Mouse (Mus musculus): ENCODE data around the gene Nab2. TPM values are rescaled to one million over a fixed set of nuclear protein-coding genes. Genes with fewer than 3 reads are reported as not detected.

The Nab2 gene
- total and polyA plus RNA-seq, 2 experiments: 8.9 to 16.6 TPM

GRCm38 (mm10) chr10:127694636-127695035, 26.3 kb upstream of the Nab2 start:
- 41% methylated on average over 2 of the region's 2 CpGs for WGBS
- Histone ChIP-seq H3K4me3 (ENCODE audit: insufficient read depth, low read depth, low read length) (no peak overlapping the region), H3K36me3 (ENCODE audit: control insufficient read depth, insufficient read depth, low read length) (peaks cover 1% of the 10 kb centered on the region; the same call in 1 of the 2 replicates), H3K9ac (ENCODE audit: low read depth, low read length) (no peak overlapping the region), H3K79me2 (ENCODE audit: control insufficient read depth, insufficient read depth, low read length) (no peaks in the 10 kb centered on the region), H3K27ac (replicated peaks; ENCODE audit: insufficient read depth, low read depth, low read length) (no peak overlapping the region), H3K4me1 (ENCODE audit: control insufficient read depth, insufficient read depth, low read length) (no peaks in the 10 kb centered on the region), H3K27me3 (ENCODE audit: control insufficient read depth, insufficient read depth, low read length) (no peaks in the 10 kb centered on the region)
- peak; percentile 39 for DNase-seq (ENCODE audit: extremely low read depth, low read depth, low spot score)
- TF ChIP-seq POLR2A (IDR thresholded peaks at IDR 0.05; ENCODE audit: extremely low read depth, insufficient read depth, low read length): no peak
- TF ChIP-seq CTCF (IDR thresholded peaks at IDR 0.05; ENCODE audit: low read depth, low read length): peak; percentile 47

- H3K27ac ChIP-seq (replicated peaks; ENCODE audit: insufficient read depth, low read depth, low read length): no peak overlapping the region
- TF ChIP-seq CTCF (IDR thresholded peaks at IDR 0.05; ENCODE audit: low read depth, low read length): no peak
- no peak for TF ChIP-seq POLR2A (IDR thresholded peaks at IDR 0.05; ENCODE audit: extremely low read depth, insufficient read depth, low read length)
- H3K9ac ChIP-seq (ENCODE audit: low read depth, low read length): no peak overlapping the region
- H3K4me3 ChIP-seq (ENCODE audit: insufficient read depth, low read depth, low read length): no peak overlapping the region
- H3K4me1 ChIP-seq (ENCODE audit: control insufficient read depth, insufficient read depth, low read length): no peaks in the 10 kb centered on the region
- H3K36me3 ChIP-seq (ENCODE audit: control insufficient read depth, insufficient read depth, low read length): peaks cover 3% of the 10 kb centered on the region
- no peak for DNase-seq (ENCODE audit: extremely low read depth, low read depth, low spot score)
- H3K27me3 ChIP-seq (ENCODE audit: control insufficient read depth, insufficient read depth, low read length): no peaks in the 10 kb centered on the region
- H3K79me2 ChIP-seq (ENCODE audit: control insufficient read depth, insufficient read depth, low read length): no peaks in the 10 kb centered on the region
- 37% methylated on average over 1 of the region's 1 CpGs for WGBS
Measured at GRCm38 (mm10) chr10:127691053-127691452, 22.7 kb upstream of the Nab2 start.

GRCm38 (mm10) chr10:127682886-127683285, 14.5 kb upstream of the Nab2 start:
- no peak for TF ChIP-seq POLR2A (IDR thresholded peaks at IDR 0.05; ENCODE audit: extremely low read depth, insufficient read depth, low read length)
- no peak for TF ChIP-seq CTCF (IDR thresholded peaks at IDR 0.05; ENCODE audit: low read depth, low read length)
- H3K4me1 ChIP-seq (ENCODE audit: control insufficient read depth, insufficient read depth, low read length): no peaks in the 10 kb centered on the region
- no peak overlapping the region for H3K4me3 ChIP-seq (ENCODE audit: insufficient read depth, low read depth, low read length)
- H3K79me2 ChIP-seq (ENCODE audit: control insufficient read depth, insufficient read depth, low read length): no peaks in the 10 kb centered on the region; the same call in 1 of the 2 replicates
- H3K27ac ChIP-seq (replicated peaks; ENCODE audit: insufficient read depth, low read depth, low read length): no peak overlapping the region
- no peaks in the 10 kb centered on the region for H3K27me3 ChIP-seq (ENCODE audit: control insufficient read depth, insufficient read depth, low read length)
- H3K9ac ChIP-seq (ENCODE audit: low read depth, low read length): no peak overlapping the region
- 86% methylated on average over 6 of the region's 6 CpGs for WGBS
- no peak for DNase-seq (ENCODE audit: extremely low read depth, low read depth, low spot score)
- H3K36me3 ChIP-seq (ENCODE audit: control insufficient read depth, insufficient read depth, low read length): no peaks in the 10 kb centered on the region

- TF ChIP-seq CTCF (IDR thresholded peaks at IDR 0.05; ENCODE audit: low read depth, low read length) (no peak), POLR2A (IDR thresholded peaks at IDR 0.05; ENCODE audit: extremely low read depth, insufficient read depth, low read length) (no peak)
Measured at GRCm38 (mm10) chr10:127679881-127680280, 11.5 kb upstream of the Nab2 start.

GRCm38 (mm10) chr10:127679208-127679607, 10.8 kb upstream of the Nab2 start:
- H3K27me3 ChIP-seq (ENCODE audit: control insufficient read depth, insufficient read depth, low read length): no peaks in the 10 kb centered on the region

More at GRCm38 (mm10) chr10:127679881-127680280, 11.5 kb upstream of the Nab2 start:
- no peak overlapping the region for H3K9ac ChIP-seq (ENCODE audit: low read depth, low read length)
- peaks cover 7% of the 10 kb centered on the region for H3K4me1 ChIP-seq (ENCODE audit: control insufficient read depth, insufficient read depth, low read length)
- H3K27me3 ChIP-seq (ENCODE audit: control insufficient read depth, insufficient read depth, low read length): no peaks in the 10 kb centered on the region
- no peak overlapping the region for H3K4me3 ChIP-seq (ENCODE audit: insufficient read depth, low read depth, low read length)
- DNase-seq (ENCODE audit: extremely low read depth, low read depth, low spot score): no peak
- no peak overlapping the region for H3K27ac ChIP-seq (replicated peaks; ENCODE audit: insufficient read depth, low read depth, low read length)
- 74% methylated on average over 3 of the region's 3 CpGs for WGBS
- H3K36me3 ChIP-seq (ENCODE audit: control insufficient read depth, insufficient read depth, low read length): no peaks in the 10 kb centered on the region
- no peaks in the 10 kb centered on the region; the same call in 1 of the 2 replicates for H3K79me2 ChIP-seq (ENCODE audit: control insufficient read depth, insufficient read depth, low read length)

GRCm38 (mm10) chr10:127677591-127678336, 9.4 kb upstream of the Nab2 start:
- peak; percentile 76 for DNase-seq (ENCODE audit: extremely low read depth, low read depth, low spot score)
- Histone ChIP-seq H3K36me3 (ENCODE audit: control insufficient read depth, insufficient read depth, low read length) (no peaks in the 10 kb centered on the region), H3K27ac (replicated peaks; ENCODE audit: insufficient read depth, low read depth, low read length) (no peak overlapping the region), H3K9ac (ENCODE audit: low read depth, low read length) (peak overlapping the region; percentile 81; the same call in 1 of the 2 replicates), H3K4me1 (ENCODE audit: control insufficient read depth, insufficient read depth, low read length) (peaks cover 7% of the 10 kb centered on the region), H3K79me2 (ENCODE audit: control insufficient read depth, insufficient read depth, low read length) (no peaks in the 10 kb centered on the region; the same call in 1 of the 2 replicates), H3K27me3 (ENCODE audit: control insufficient read depth, insufficient read depth, low read length) (no peaks in the 10 kb centered on the region), H3K4me3 (ENCODE audit: insufficient read depth, low read depth, low read length) (no peak overlapping the region)
- TF ChIP-seq POLR2A (IDR thresholded peaks at IDR 0.05; ENCODE audit: extremely low read depth, insufficient read depth, low read length) (no peak), CTCF (IDR thresholded peaks at IDR 0.05; ENCODE audit: low read depth, low read length) (peak; percentile 77)
- WGBS: 5% methylated on average over 14 of the region's 14 CpGs

More at GRCm38 (mm10) chr10:127679208-127679607, 10.8 kb upstream of the Nab2 start:
- Histone ChIP-seq H3K36me3 (ENCODE audit: control insufficient read depth, insufficient read depth, low read length) (no peaks in the 10 kb centered on the region), H3K9ac (ENCODE audit: low read depth, low read length) (no peak overlapping the region), H3K4me1 (ENCODE audit: control insufficient read depth, insufficient read depth, low read length) (peaks cover 7% of the 10 kb centered on the region), H3K27ac (replicated peaks; ENCODE audit: insufficient read depth, low read depth, low read length) (no peak overlapping the region), H3K4me3 (ENCODE audit: insufficient read depth, low read depth, low read length) (no peak overlapping the region), H3K79me2 (ENCODE audit: control insufficient read depth, insufficient read depth, low read length) (no peaks in the 10 kb centered on the region; the same call in 1 of the 2 replicates)
- TF ChIP-seq CTCF (IDR thresholded peaks at IDR 0.05; ENCODE audit: low read depth, low read length): no peak
- TF ChIP-seq POLR2A (IDR thresholded peaks at IDR 0.05; ENCODE audit: extremely low read depth, insufficient read depth, low read length): no peak
- no peak for DNase-seq (ENCODE audit: extremely low read depth, low read depth, low spot score)
- 95% methylated on average over 1 of the region's 1 CpGs for WGBS

Data from liver, adult 2 months (tissue).